Mouse (Mus musculus) heart, postnatal 0 days (tissue): ENCODE measurements around the gene Dennd4a.

ENCODE experiments used
- CTCF ChIP-seq: IDR thresholded peaks from 2 replicates; pipeline ENCODE4 v1.5.1; 2016; ENCODE audit warnings: antibody characterized with exemption, control low read depth, low read depth
- EP300 ChIP-seq: IDR thresholded peaks from 2 replicates; pipeline ENCODE4 v1.6.1; 2016; ENCODE audit warnings: antibody characterized with exemption, low read depth

DNA sequence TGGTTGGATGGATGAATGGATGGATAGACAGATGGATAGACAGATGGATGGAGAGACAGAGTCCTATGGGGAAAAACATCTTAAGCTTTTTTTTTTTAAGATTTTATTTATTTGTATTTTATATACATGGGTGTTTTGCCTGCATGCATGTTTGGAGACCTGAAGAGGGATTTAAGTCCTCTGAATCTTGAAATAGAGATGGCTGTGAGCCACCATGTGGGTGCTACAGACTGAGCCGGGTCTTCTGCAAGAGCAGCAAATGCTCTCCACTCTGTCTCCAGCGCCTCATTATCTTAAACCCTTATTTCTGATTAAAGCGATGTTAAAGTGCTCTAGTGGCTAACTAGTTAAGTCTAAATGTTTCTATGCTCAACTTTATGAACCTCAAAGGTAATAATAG lies 96.3 kb downstream of the Dennd4a start:
- TF ChIP-seq CTCF (no peak), EP300 (no peak)
